In genomic region chr7:29288942-29289638, GRCm38 (mm10) we compare ENCODE assay signal across 8 mouse cellular contexts. TPM values are rescaled to one million over a fixed set of nuclear protein-coding genes. Genes with fewer than 3 reads are reported as not detected.
DNase-seq lines count a peak whose midpoint lies in the region; ATAC-seq and TF ChIP-seq lines count a peak whose summit lies in the region.

Gene Ppp1r14a (plus strand): TSS chr7:29289308.

- H3K4me3 ChIP-seq in CH12.LX (replicated peaks in 1 of 3; ENCODE audit: low read depth in 2 of 3, low read length in 2 of 3, poor library complexity in 1 of 3), result peak within 1 kb of the TSS in 2 of 3 experiments; percentile 46 to 48
- H3K4me3 ChIP-seq in bone marrow, adult 2 months (replicated peaks; ENCODE audit: control insufficient read depth, low read depth, low read length), result peak within 1 kb of the TSS; percentile 29
- H3K4me3 ChIP-seq in heart, postnatal 0 days (ENCODE audit: low read depth, low read length), result peak within 1 kb of the TSS; percentile 54
- peak within 1 kb of the TSS; percentile 55 for H3K4me3 ChIP-seq in layer of hippocampus, adult 2 months

- no peaks in the 10 kb centered on the region for H3K9me3 ChIP-seq in CH12.LX (replicated peaks; ENCODE audit: low read length)
- no peaks in the 10 kb centered on the region for H3K9me3 ChIP-seq in heart, postnatal 0 days (replicated peaks; ENCODE audit: control insufficient read depth, low read length)

- 4% methylated on average over 59 of the region's 59 CpGs for WGBS in bone marrow, adult 2 months
- 2% methylated on average over 59 of the region's 59 CpGs for WGBS in heart, postnatal 0 days

- dilution Hi-C loops in CH12.LX (cut with MboI; ENCODE audit: extremely low pct_ligation_motif_present, extremely low pct_unique_long_range_greater_than_20kb, low sequenced_read_pairs), result no loop called here

- no peak within 1 kb of the TSS for H3K27ac ChIP-seq in CH12.LX (ENCODE audit: insufficient read depth, low read depth)
- H3K27ac ChIP-seq in bone marrow, adult 2 months (ENCODE audit: control insufficient read depth, insufficient read depth, low read depth, low read length, poor library complexity), result no peak within 1 kb of the TSS; the same call in 1 of the 2 replicates
- peak within 1 kb of the TSS; percentile 62 for H3K27ac ChIP-seq in heart, postnatal 0 days (ENCODE audit: low read depth)
- H3K27ac ChIP-seq in layer of hippocampus, adult 2 months, result peak within 1 kb of the TSS; percentile 86

- TF ChIP-seq RAD21 in CH12.LX (IDR thresholded peaks at IDR 0.05; ENCODE audit: low read depth, low read length), result peak; percentile 12

- in situ Hi-C loops in CH12.LX (cut with MboI; ENCODE audit: low pct_ligation_motif_present, low pct_unique_long_range_greater_than_20kb, low sequenced_read_pairs), result no loop called here

- TF ChIP-seq EP300 in CH12.LX (IDR thresholded peaks at IDR 0.05; ENCODE audit: low read length), result no peak
- no peak for TF ChIP-seq EP300 in heart, postnatal 0 days (IDR thresholded peaks at IDR 0.05; ENCODE audit: low read depth)

- no peaks in the 10 kb centered on the region for H3K79me2 ChIP-seq in CH12.LX (replicated peaks; ENCODE audit: control insufficient read depth, extremely low read depth, insufficient read depth, poor library complexity, severe bottlenecking)

- peak within 1 kb of the TSS; percentile 47 for H3K4me2 ChIP-seq in CH12.LX (ENCODE audit: insufficient read depth, low read depth, poor library complexity, severe bottlenecking)
- peak within 1 kb of the TSS; percentile 68 for H3K4me2 ChIP-seq in heart, postnatal 0 days (ENCODE audit: low read depth, low read length)

- TF ChIP-seq POLR2A in CH12.LX (IDR thresholded peaks at IDR 0.05; ENCODE audit: low read depth, low read length), result no peak
- TF ChIP-seq POLR2A in bone marrow, adult 2 months (IDR thresholded peaks at IDR 0.05; ENCODE audit: borderline replicate concordance, control insufficient read depth, low read depth, low read length), result 0 out of 2 replicates have a peak, but pooled peaks have one; percentile 3

- H3K27me3 ChIP-seq in CH12.LX (replicated peaks), result peaks cover 40% of the 10 kb centered on the region
- no peaks in the 10 kb centered on the region for H3K27me3 ChIP-seq in heart, postnatal 0 days (ENCODE audit: control insufficient read depth, insufficient read depth, low read length)

- ATAC-seq in erythroid progenitor cell, adult 5-6 weeks (replicated peaks; ENCODE audit: low FRiP score, poor library complexity, severe bottlenecking), result peak; percentile 63
- peak; percentile 34 for ATAC-seq in heart, postnatal 0 days (ENCODE audit: insufficient read depth, low read depth)

- peaks cover 2 to 34% of the 10 kb centered on the region in 2 experiments for H3K4me1 ChIP-seq in CH12.LX (ENCODE audit: control insufficient read depth in 1 of 2, insufficient read depth in 2 of 2)
- no peaks in the 10 kb centered on the region for H3K4me1 ChIP-seq in bone marrow, adult 2 months (ENCODE audit: control insufficient read depth, insufficient read depth, low read length)
- peaks cover 15% of the 10 kb centered on the region; the same call in 1 of the 2 replicates for H3K4me1 ChIP-seq in heart, postnatal 0 days (ENCODE audit: control insufficient read depth, insufficient read depth)

- no peak within 1 kb of the TSS for H3K9ac ChIP-seq in CH12.LX (ENCODE audit: insufficient read depth, low read depth)
- peak within 1 kb of the TSS; percentile 36 for H3K9ac ChIP-seq in heart, postnatal 0 days (replicated peaks; ENCODE audit: low read depth, low read length)

- H3K36me3 ChIP-seq in CH12.LX (replicated peaks in 1 of 2; ENCODE audit: control insufficient read depth in 1 of 2, insufficient read depth in 1 of 2, low read length in 1 of 2), result no peaks in the 10 kb centered on the region
- H3K36me3 ChIP-seq in heart, postnatal 0 days (replicated peaks; ENCODE audit: control insufficient read depth, insufficient read depth, low read length), result no peaks in the 10 kb centered on the region

- DNase-seq in CH12.LX (ENCODE audit: extremely low read depth), result peak; percentile 49
- DNase-seq in heart, postnatal 0 days (ENCODE audit: low spot score), result peak; percentile 45
- peak in 1 of 2 experiments; percentile 66 for DNase-seq in layer of hippocampus, adult 2 months (ENCODE audit: low spot score in 2 of 2)
- DNase-seq in lung, postnatal 10 days, result peak; percentile 93
- peak; percentile 85 for DNase-seq in retina, embryonic 14.5 days (ENCODE audit: low spot score)
- DNase-seq in urinary bladder, postnatal 4 days (ENCODE audit: low spot score in 2 of 2), result peak; percentile 74 to 91

- TF ChIP-seq CTCF in CH12.LX (conservative IDR thresholded peaks at IDR 0.05 in 1 of 2, IDR thresholded peaks at IDR 0.05 in 1 of 2; ENCODE audit: low read depth in 2 of 2, low read length in 2 of 2), result peak; percentile 53 to 72
- TF ChIP-seq CTCF in bone marrow, adult 2 months (IDR thresholded peaks at IDR 0.05; ENCODE audit: control insufficient read depth, insufficient read depth, low read length), result peak; percentile 75
- TF ChIP-seq CTCF in heart, postnatal 0 days (IDR thresholded peaks at IDR 0.05; ENCODE audit: low read depth), result peak; percentile 61
- peak; percentile 97 for TF ChIP-seq CTCF in layer of hippocampus, adult 2 months (conservative IDR thresholded peaks at IDR 0.05)

TF ChIP-seq in CH12.LX, 34 proteins besides CTCF, POLR2A, EP300 and RAD21:
- TF ChIP-seq MXI1 (IDR thresholded peaks at IDR 0.05; ENCODE audit: low read depth, low read length), result no peak
- TF ChIP-seq MAZ (IDR thresholded peaks at IDR 0.05; ENCODE audit: low read depth, low read length), result 0 out of 2 replicates have a peak, but pooled peaks have one; percentile 33
- no peak for TF ChIP-seq UBTF (IDR thresholded peaks at IDR 0.05; ENCODE audit: low read depth, low read length)
- TF ChIP-seq IRF4 (IDR thresholded peaks at IDR 0.05; ENCODE audit: low read depth, low read length), result no peak
- TF ChIP-seq BHLHE40 (IDR thresholded peaks at IDR 0.05; ENCODE audit: low read depth, low read length), result peak; percentile 60
- TF ChIP-seq TCF12 (IDR thresholded peaks at IDR 0.05; ENCODE audit: low read depth, low read length), result no peak
- TF ChIP-seq MEF2A (IDR thresholded peaks at IDR 0.05; ENCODE audit: borderline replicate concordance, low read depth, low read length), result no peak
- TF ChIP-seq SIN3A (IDR thresholded peaks at IDR 0.05; ENCODE audit: low read length), result no peak
- TF ChIP-seq MAFK (IDR thresholded peaks at IDR 0.05; ENCODE audit: insufficient replicate concordance, low read length), result no peak
- TF ChIP-seq CHD2 (IDR thresholded peaks at IDR 0.05; ENCODE audit: low read length), result no peak
- peak; percentile 42; the same call in 1 of the 2 replicates for TF ChIP-seq NRF1 (IDR thresholded peaks at IDR 0.05; ENCODE audit: low read depth, low read length)
- TF ChIP-seq SMC3 (IDR thresholded peaks at IDR 0.05; ENCODE audit: low read depth, low read length), result peak; percentile 57

RNA-seq across cellular contexts. Expression of gene Ppp1r14a, which starts in this region (rescaled TPM):
- not detected in 2 replicates for total RNA-seq in CH12.LX (2012; rRNA removed)
- not detected in 2 replicates for total RNA-seq in CH12.LX (2014; rRNA removed)
- polyA plus RNA-seq in CH12.LX (2012; ENCODE audit: insufficient read length, low read depth), result not detected in 2 replicates
- polyA plus RNA-seq in bone marrow, adult 2 months (2011; ENCODE audit: insufficient read depth, insufficient read length, low replicate concordance, missing spikeins), result 1.9 and 3.2 TPM in 2 replicates
- not detected in 2 replicates for total RNA-seq in erythroid progenitor cell, adult 5-6 weeks (2015; ENCODE audit: low replicate concordance)
- total RNA-seq in erythroid progenitor cell, adult 5-6 weeks (2017; ENCODE audit: low replicate concordance), result not detected in 2 replicates
- total RNA-seq in heart, postnatal 0 days (2014; rRNA removed; ENCODE audit: low replicate concordance), result 7.8 and 61.8 TPM in 2 replicates
- 17.9 and 18.0 TPM in 2 replicates for polyA plus RNA-seq in heart, postnatal 0 days (2015; fragmentation: Nextera tagmentation; extraction: Ambion mirVana)
- 10 to 100 TPM; 20.8 to 21.6 TPM for total RNA-seq in layer of hippocampus, adult 2 months (2021)

Comparison
In these comparisons a context has a peak if more than half of its experiments do, and no peak if none do; other contexts are left out.
1. Peak in DNase-seq, H3K4me3 ChIP-seq and H3K4me2 ChIP-seq in CH12.LX; RNA of the gene not detected or under 1 TPM.
2. Peak in ATAC-seq in erythroid progenitor cell, adult 5-6 weeks; RNA of the gene not detected or under 1 TPM.
3. H3K27ac ChIP-seq: peak in heart, postnatal 0 days (single experiment) and layer of hippocampus, adult 2 months (single experiment); none in CH12.LX (single experiment) and bone marrow, adult 2 months (single experiment).
4. Peak in every context shown above with its lines, with median percentiles within 50 percentile points of each other: H3K4me3 ChIP-seq and CTCF ChIP-seq.